Mouse (Mus musculus) heart, adult 2 months (tissue): ENCODE measurements around the gene Pltp.

Experiments
- CTCF ChIP-seq: fragments of 200-600 bp; IDR thresholded peaks from 2 replicates; pipeline ENCODE4 v1.8.1; 2022; ENCODE audit warnings: antibody characterized with exemption, mild to moderate bottlenecking, moderate library complexity
- EP300 ChIP-seq: fragments of 200-500 bp; IDR thresholded peaks from 2 replicates; pipeline ENCODE4 v1.6.1; 2011; ENCODE audit warnings: low read depth, low read length, control low read depth; ENCODE audit not compliant: insufficient read depth
- POLR2A ChIP-seq: fragments of 200-500 bp; IDR thresholded peaks from 2 replicates; pipeline ENCODE4 v1.6.1; 2011; ENCODE audit warnings: mild to moderate bottlenecking, low read depth, low read length, control low read depth; ENCODE audit not compliant: insufficient read depth

DNA sequence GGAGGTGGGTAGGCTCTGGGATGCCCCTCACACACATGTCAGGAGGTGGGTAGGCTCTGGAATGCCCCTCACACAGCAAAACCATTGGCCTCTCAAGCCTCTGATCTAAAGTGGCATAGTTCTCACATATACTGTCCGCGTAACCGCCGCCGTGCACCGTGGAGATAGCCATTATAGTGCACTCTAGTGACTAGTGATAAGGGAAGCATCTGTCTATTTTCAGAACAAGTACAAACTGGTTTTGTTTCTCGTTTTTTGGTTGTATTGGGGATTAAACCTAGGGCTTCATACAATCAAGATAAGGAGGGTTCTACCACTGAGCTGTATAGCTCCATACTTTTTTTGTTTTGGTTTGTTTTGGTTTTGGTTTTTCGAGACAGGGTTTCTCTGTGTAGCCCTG lies 41.7 kb downstream of the Pltp start:
- no peak for TF ChIP-seq POLR2A
- no peak for TF ChIP-seq CTCF
- TF ChIP-seq EP300 = no peak
